Mouse (Mus musculus) left cerebral cortex, postnatal 10 days (tissue): ENCODE measurements at regions not wholly inside any gene's neighbourhood (a gene's known extent, or its start where the extent isn't known, plus 50 kb on each side); places are given as distances from the start of the nearest gene placed in this dataset.

Experiments used
- DNase-seq, 2 experiments: peaks; one replicate each; pipeline ENCODE4 v3.0.0; 2021 to 2022; ENCODE audit warnings: low spot score in 2 of 2, mixed read lengths in 1 of 2; ENCODE audit errors: extremely low spot score in 1 of 2
- intact Hi-C: fragments of 180-260 bp; cut with DNase I; formaldehyde crosslinking; loops from one replicate; pipeline ENCODE4 v1.15.1; 2025

- intact Hi-C loops: loop anchor here (5.0 to 10.0 kb wide), 4 partner anchors 305 to 918 kb away; partner anchors contain the start of gene Pth2r
Observed at GRCm38 (mm10) chr1:66099562-66100444, 75.3 kb upstream of the Map2 start.

DNA sequence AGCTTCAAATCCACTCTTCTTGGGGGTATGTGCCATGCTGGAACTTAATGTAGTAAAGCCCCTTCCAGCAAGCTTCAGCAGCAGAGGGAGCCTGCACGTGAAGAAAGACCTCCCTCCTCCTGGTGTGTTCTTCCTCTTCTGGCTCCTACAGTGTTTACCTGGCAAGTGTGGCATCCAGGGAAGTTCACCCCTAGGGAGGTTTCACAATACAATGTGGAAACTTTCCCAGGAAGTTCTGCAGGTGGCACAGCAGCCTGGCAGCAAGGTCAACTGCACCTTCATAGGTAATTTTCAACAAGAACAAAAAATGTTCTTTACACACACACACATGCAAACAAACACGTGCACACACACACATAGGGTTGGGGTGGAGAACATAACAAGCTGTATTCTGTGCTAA lies 73.7 kb upstream of the Map2 start:
- intact Hi-C loops: loop anchor here (5.0 to 10.0 kb wide), 2 partner anchors 303 to 736 kb away; no protein-coding TSS in a partner anchor
- no peak for DNase-seq

More at GRCm38 (mm10) chr1:66099562-66100444, 75.3 kb upstream of the Map2 start:
- no peak for DNase-seq

- intact Hi-C loops: loop anchor here (5.0 to 10.0 kb wide), 2 partner anchors 300 to 733 kb away; no protein-coding TSS in a partner anchor
- no peak for DNase-seq
Observed at GRCm38 (mm10) chr1:66104493-66104892, 70.6 kb upstream of the Map2 start.

DNA sequence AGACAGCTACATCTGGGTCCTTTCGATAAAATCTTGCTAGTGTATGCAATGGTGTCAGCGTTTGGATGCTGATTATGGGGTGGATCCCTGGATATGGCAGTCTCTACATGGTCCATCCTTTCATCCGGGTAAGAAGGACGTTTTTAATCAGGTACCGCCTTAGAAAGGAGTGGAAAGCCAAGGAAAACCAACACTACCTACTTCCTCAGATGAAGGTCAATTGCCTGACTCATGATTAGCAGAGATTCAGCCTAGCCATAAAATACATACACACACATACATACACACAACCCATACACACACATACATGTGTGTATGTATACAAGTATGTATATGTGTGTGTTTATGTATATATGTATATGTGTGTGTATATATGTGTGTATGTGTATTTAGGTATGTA lies 69.9 kb upstream of the Map2 start:
- intact Hi-C loops: loop anchor here (10.0 kb wide), 1 partner anchor 300 kb away; no protein-coding TSS in a partner anchor
- no peak for DNase-seq

GRCm38 (mm10) chr1:66108051-66108450 lies 67.0 kb upstream of the Map2 start:
- peak in 1 of 2 experiments; percentile 23 for DNase-seq
- intact Hi-C loops: loop anchor here (10.0 kb wide), 1 partner anchor 297 kb away; no protein-coding TSS in a partner anchor

DNA sequence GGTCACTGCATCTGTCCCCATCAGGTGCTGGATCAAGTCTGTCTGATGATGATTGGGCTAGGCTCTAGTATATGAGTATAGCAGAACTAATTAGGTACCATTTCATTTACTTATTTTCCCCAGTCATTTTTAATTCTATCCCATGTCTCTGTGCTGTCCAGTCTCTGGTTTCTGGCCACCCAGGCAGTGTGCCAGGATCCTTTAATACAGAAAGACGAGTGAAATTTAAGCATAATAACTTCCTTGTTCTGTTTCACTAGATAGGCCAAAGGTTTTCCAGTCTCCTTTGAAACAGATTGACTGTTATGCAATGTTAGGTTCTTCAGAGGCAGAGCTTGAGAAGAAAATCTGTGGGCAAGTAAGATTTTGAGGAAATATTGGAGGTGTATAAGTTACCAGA lies 61.2 kb upstream of the Map2 start:
- DNase-seq: no peak
- intact Hi-C loops: no loop called here

GRCm38 (mm10) chr1:66115330-66115729 lies 59.7 kb upstream of the Map2 start:
- peak in 1 of 2 experiments; percentile 28 for DNase-seq
- intact Hi-C loops: no loop called here
